Mouse (Mus musculus) limb, embryonic 14.5 days (tissue): ENCODE measurements around the gene C130079G13Rik. TPM values are rescaled to one million over a fixed set of nuclear protein-coding genes. Genes with fewer than 3 reads are reported as not detected.

Source experiments
- ATAC-seq: fragments of 200-750 bp; cut with Nextera tagmentation; 2 replicates; pipeline ENCODE4 v1.8.0; 2017; ENCODE audit warnings: low read depth, moderate number of reproducible peaks, moderate TSS enrichment; ENCODE audit not compliant: low FRiP score
- DNase-seq: peaks from one replicate; pipeline ENCODE4 v3.0.0-alpha.2; 2015; ENCODE audit warnings: low spot score
- H3K27ac ChIP-seq: fragments of 300-500 bp; sonication (generic); replicated peaks from 2 replicates; pipeline ENCODE4 v1.5.1; 2014; ENCODE audit warnings: low read depth, mild to moderate bottlenecking, low read length, moderate library complexity, mixed read lengths
- H3K27me3 ChIP-seq: fragments of 300-500 bp; sonication (generic); 2 replicates; pipeline ENCODE4 v1.6.1; 2014; ENCODE audit warnings: low read length, mixed read lengths; ENCODE audit not compliant: control insufficient read depth, insufficient read depth
- H3K36me3 ChIP-seq: fragments of 300-500 bp; sonication (generic); 2 replicates; pipeline ENCODE4 v1.6.1; 2014; ENCODE audit warnings: mild to moderate bottlenecking, low read length, moderate library complexity, mixed read lengths; ENCODE audit not compliant: control insufficient read depth, insufficient read depth
- H3K4me1 ChIP-seq: fragments of 300-500 bp; sonication (generic); 2 replicates; pipeline ENCODE4 v1.6.1; 2014; ENCODE audit warnings: antibody characterized with exemption, low read length, mixed read lengths; ENCODE audit not compliant: control insufficient read depth, insufficient read depth
- H3K4me2 ChIP-seq: fragments of 300-500 bp; sonication (generic); replicated peaks from 2 replicates; pipeline ENCODE4 v1.6.1; 2014; ENCODE audit warnings: low read depth, mild to moderate bottlenecking, low read length, moderate library complexity; ENCODE audit not compliant: severe bottlenecking
- H3K4me3 ChIP-seq: fragments of 300-500 bp; sonication (generic); replicated peaks from 2 replicates; pipeline ENCODE4 v1.5.1; 2014; ENCODE audit warnings: low read length
- H3K9ac ChIP-seq: fragments of 300-500 bp; sonication (generic); 2 replicates; pipeline ENCODE4 v1.6.1; 2014; ENCODE audit warnings: mild to moderate bottlenecking, low read depth, low read length, moderate library complexity; ENCODE audit not compliant: severe bottlenecking
- H3K9me3 ChIP-seq: fragments of 300-500 bp; sonication (generic); 2 replicates; pipeline ENCODE4 v1.6.1; 2016; ENCODE audit warnings: low read length; ENCODE audit not compliant: control insufficient read depth
- POLR2A ChIP-seq: fragments of 200-500 bp; IDR thresholded peaks from 2 replicates; pipeline ENCODE4 v1.8.0; 2012; ENCODE audit warnings: inconsistent platforms, mild to moderate bottlenecking, moderate library complexity, borderline replicate concordance; ENCODE audit not compliant: insufficient read depth, insufficient read length; ENCODE audit errors: extremely low read depth
- WGBS: fragments of 180-500 bp; shearing (Covaris S2); extraction: QIAGEN DNeasy Blood & Tissue Kit; methylation state at CpG from one replicate; pipeline ENCODE4 v1.1.7; 2014; 5-methylcytosine and 5-hydroxymethylcytosine counted together
- polyA plus RNA-seq, 2 experiments: library from polyadenylated mRNA; depleted of rRNA in 1 of 2; stranded (reverse) in 1 of 2; unstranded in 1 of 2; fragments of >200 nt; fragmentation: Nextera tagmentation in 1 of 2; extraction: Ambion mirVana in 1 of 2; gene quantifications; 2 replicates each; pipeline versions ENCODE4 v1.2.1 to v1.2.3; 2012 to 2014

Gene C130079G13Rik
- polyA plus RNA-seq, 2 experiments: 0.60 to 0.98 TPM

DNA sequence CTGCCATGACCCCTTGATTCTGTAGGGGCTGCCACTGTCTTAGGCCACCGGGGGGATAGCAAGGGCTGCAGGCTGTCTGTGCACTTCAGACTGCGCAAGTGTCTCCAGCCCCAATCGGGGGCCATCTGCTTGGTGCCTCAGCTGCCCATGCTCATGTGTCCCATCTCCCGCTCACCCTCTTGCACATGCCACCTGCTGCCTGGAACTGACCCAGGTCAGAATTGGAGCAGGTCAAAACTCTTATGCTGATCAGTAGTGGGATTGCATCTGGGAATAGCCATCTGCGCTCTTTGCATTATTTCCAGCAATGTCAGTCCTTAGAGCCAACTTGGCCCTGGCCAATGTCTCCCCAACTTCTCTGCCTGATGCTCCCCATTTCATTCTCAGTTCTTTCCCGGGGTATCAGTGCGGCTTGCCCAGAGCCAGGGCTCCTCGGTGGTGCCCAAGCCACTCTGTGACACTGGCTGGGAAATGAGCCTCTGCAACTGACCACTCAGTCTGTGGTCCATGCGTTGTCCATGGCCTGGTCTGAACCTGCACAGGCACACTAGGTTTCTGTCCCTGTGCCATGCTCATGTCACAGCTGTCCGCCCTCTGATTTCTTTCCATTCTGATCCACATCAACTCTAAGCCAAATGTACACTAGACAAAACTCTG lies 22.4 kb downstream of the C130079G13Rik start:
- Histone ChIP-seq H3K4me3 (no peak overlapping the region), H3K4me1 (no peaks in the 10 kb centered on the region), H3K36me3 (no peaks in the 10 kb centered on the region), H3K27ac (no peak overlapping the region), H3K4me2 (no peak overlapping the region), H3K27me3 (no peaks in the 10 kb centered on the region), H3K9me3 (no peaks in the 10 kb centered on the region), H3K9ac (no peak overlapping the region)
- no peak for TF ChIP-seq POLR2A
- WGBS: 91% methylated on average over 10 of the region's 10 CpGs
- DNase-seq: no peak
- ATAC-seq: no peak

DNA sequence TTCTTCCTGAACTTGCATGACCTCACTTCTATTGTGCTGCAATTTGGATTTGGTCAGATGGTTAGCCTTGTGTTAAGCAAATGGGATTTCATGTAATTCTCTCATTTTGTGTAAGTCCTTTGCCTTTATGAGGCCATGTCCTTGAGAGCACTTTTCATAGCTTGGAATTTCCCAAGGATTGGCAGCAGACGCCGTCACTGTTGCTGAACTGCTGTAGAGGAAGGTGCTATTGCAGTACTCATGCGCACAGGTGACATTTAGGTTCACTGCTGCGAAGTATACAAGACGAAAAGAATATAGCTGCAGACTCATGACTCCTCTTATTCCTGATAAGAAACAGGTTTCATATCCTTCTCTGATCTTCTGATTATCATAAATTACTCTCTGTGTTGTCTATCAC lies 45.9 kb downstream of the C130079G13Rik start:
- ATAC-seq (no peak), DNase-seq (no peak)
- TF ChIP-seq POLR2A: no peak
- Histone ChIP-seq H3K9ac (no peak overlapping the region), H3K36me3 (no peaks in the 10 kb centered on the region), H3K4me3 (no peak overlapping the region), H3K4me2 (no peak overlapping the region), H3K27me3 (no peaks in the 10 kb centered on the region), H3K27ac (no peak overlapping the region), H3K4me1 (no peaks in the 10 kb centered on the region), H3K9me3 (no peaks in the 10 kb centered on the region)
- WGBS: 78% methylated on average over 5 of the region's 5 CpGs

DNA sequence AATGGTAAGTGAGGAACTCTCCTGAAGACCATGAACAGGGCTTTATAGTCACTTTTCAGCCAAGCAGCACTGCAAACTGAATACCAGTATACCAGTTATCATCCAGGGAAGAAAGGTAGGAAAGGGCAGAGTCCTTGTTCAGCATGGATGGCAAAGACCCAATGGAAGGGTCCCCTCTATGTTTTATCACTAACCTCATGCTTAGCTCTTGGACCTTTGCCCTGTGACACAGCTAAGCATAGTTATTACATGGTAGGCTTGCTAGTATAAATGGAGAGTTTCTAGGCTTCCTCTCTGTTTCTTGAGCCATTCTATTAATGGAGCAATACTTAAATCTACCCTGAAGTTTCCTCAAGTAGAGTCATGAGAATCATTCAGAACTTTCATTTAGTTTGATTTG lies 49.6 kb downstream of the C130079G13Rik start:
- H3K27ac ChIP-seq: no peak overlapping the region
- H3K9me3 ChIP-seq: no peaks in the 10 kb centered on the region
- no peak overlapping the region for H3K4me3 ChIP-seq
- H3K27me3 ChIP-seq: no peaks in the 10 kb centered on the region
- no peaks in the 10 kb centered on the region for H3K36me3 ChIP-seq
- DNase-seq (no peak), ATAC-seq (no peak)
- TF ChIP-seq POLR2A: no peak
- no peak overlapping the region for H3K4me2 ChIP-seq
- H3K9ac ChIP-seq: no peak overlapping the region
- H3K4me1 ChIP-seq: no peaks in the 10 kb centered on the region

Other genes starting within 250 kb of the C130079G13Rik start
- not detected in 2 replicates for gene Gm5538, start 195.4 kb upstream of the C130079G13Rik start, polyA plus RNA-seq (2012; rRNA removed)
- not detected in 2 replicates for gene Gm5538, start 195.4 kb upstream of the C130079G13Rik start, polyA plus RNA-seq (2014; fragmentation: Nextera tagmentation; extraction: Ambion mirVana)
- gene Gm8298, start 64.2 kb upstream of the C130079G13Rik start, polyA plus RNA-seq (2012; rRNA removed): not detected in 2 replicates
- gene Gm8298, start 64.2 kb upstream of the C130079G13Rik start, polyA plus RNA-seq (2014; fragmentation: Nextera tagmentation; extraction: Ambion mirVana): not detected in 2 replicates
- 1.8 and 2.6 TPM in 2 replicates for gene Aadacl2, start 81.5 kb downstream of the C130079G13Rik start, polyA plus RNA-seq (2012; rRNA removed)
- gene Aadacl2, start 81.5 kb downstream of the C130079G13Rik start, polyA plus RNA-seq (2014; fragmentation: Nextera tagmentation; extraction: Ambion mirVana): 2.8 and 4.7 TPM in 2 replicates
- 0.24 and 0.47 TPM in 2 replicates for gene Aadac, start 100.5 kb downstream of the C130079G13Rik start, polyA plus RNA-seq (2012; rRNA removed)
- gene Aadac, start 100.5 kb downstream of the C130079G13Rik start, polyA plus RNA-seq (2014; fragmentation: Nextera tagmentation; extraction: Ambion mirVana): 0.41 TPM in 1 of 2 replicates, not detected in the other
- gene Sucnr1, start 156.7 kb downstream of the C130079G13Rik start, polyA plus RNA-seq (2012; rRNA removed): 1.2 TPM in 2 replicates
- 1.1 and 1.2 TPM in 2 replicates for gene Sucnr1, start 156.7 kb downstream of the C130079G13Rik start, polyA plus RNA-seq (2014; fragmentation: Nextera tagmentation; extraction: Ambion mirVana)